Mouse (Mus musculus) stomach, embryonic 16.5 days (tissue): ENCODE measurements around the gene Med27. TPM values are rescaled to one million over a fixed set of nuclear protein-coding genes. Genes with fewer than 3 reads are reported as not detected.

Experiments
- ATAC-seq: fragments of 200-750 bp; cut with Nextera tagmentation; 2 replicates; pipeline ENCODE4 v1.8.0; 2017; ENCODE audit warnings: moderate number of reproducible peaks, moderate TSS enrichment; ENCODE audit not compliant: insufficient read depth, low FRiP score
- H3K27ac ChIP-seq: fragments of 300-500 bp; sonication (generic); 2 replicates; pipeline ENCODE4 v1.5.1; 2014; ENCODE audit warnings: low read length
- H3K27me3 ChIP-seq: fragments of 300-500 bp; sonication (generic); 2 replicates; pipeline ENCODE4 v1.6.1; 2014; ENCODE audit warnings: low read length, control low read depth, mixed read lengths; ENCODE audit not compliant: control insufficient read depth, insufficient read depth
- H3K36me3 ChIP-seq: fragments of 300-500 bp; sonication (generic); 2 replicates; pipeline ENCODE4 v1.6.1; 2014; ENCODE audit warnings: low read length; ENCODE audit not compliant: control insufficient read depth, insufficient read depth
- H3K4me1 ChIP-seq: fragments of 300-500 bp; sonication (generic); 2 replicates; pipeline ENCODE4 v1.6.1; 2014; ENCODE audit warnings: low read length, control low read depth, mixed read lengths; ENCODE audit not compliant: control insufficient read depth, insufficient read depth
- H3K4me2 ChIP-seq: fragments of 300-500 bp; sonication (generic); 2 replicates; pipeline ENCODE4 v1.6.1; 2014; ENCODE audit warnings: low read depth, low read length, mixed read lengths
- H3K4me3 ChIP-seq: fragments of 300-500 bp; sonication (generic); replicated peaks from 2 replicates; pipeline ENCODE4 v1.5.1; 2014; ENCODE audit warnings: mild to moderate bottlenecking, low read length
- H3K9ac ChIP-seq: fragments of 300-500 bp; sonication (generic); 2 replicates; pipeline ENCODE4 v1.6.1; 2014; ENCODE audit warnings: low read length
- H3K9me3 ChIP-seq: fragments of 300-500 bp; sonication (generic); replicated peaks from 2 replicates; pipeline ENCODE4 v1.6.1; 2016; ENCODE audit warnings: low read length, control low read depth; ENCODE audit not compliant: control insufficient read depth
- WGBS: fragments of 180-500 bp; shearing (Covaris S2); extraction: QIAGEN DNeasy Blood & Tissue Kit; methylation state at CpG from one replicate; pipeline ENCODE4 v1.1.7; 2014; 5-methylcytosine and 5-hydroxymethylcytosine counted together
- polyA plus RNA-seq: library from polyadenylated mRNA; unstranded; fragments of >200 nt; fragmentation: Nextera tagmentation; extraction: Ambion mirVana; gene quantifications from 2 replicates; pipeline ENCODE4 v1.2.1, GENCODE M21; 2015

Gene Med27
- polyA plus RNA-seq, 1 experiment from 2014 or later: 37.0 TPM

- Histone ChIP-seq H3K9ac (no peak overlapping the region), H3K4me1 (no peaks in the 10 kb centered on the region), H3K4me3 (no peak overlapping the region), H3K4me2 (no peak overlapping the region), H3K27ac (no peak overlapping the region), H3K9me3 (no peaks in the 10 kb centered on the region), H3K36me3 (no peaks in the 10 kb centered on the region), H3K27me3 (no peaks in the 10 kb centered on the region)
- 80% methylated on average over 9 of the region's 9 CpGs for WGBS
- ATAC-seq: no peak
These were observed 189.9 kb downstream of the Med27 start for GRCm38 (mm10) chr2:29536481-29536880.

- no peaks in the 10 kb centered on the region for H3K36me3 ChIP-seq
- H3K27ac ChIP-seq: no peak overlapping the region
- no peak overlapping the region for H3K4me2 ChIP-seq
- 72% methylated on average over 8 of the region's 8 CpGs for WGBS
- H3K4me1 ChIP-seq: no peaks in the 10 kb centered on the region
- H3K27me3 ChIP-seq: no peaks in the 10 kb centered on the region
- no peak for ATAC-seq
- H3K9me3 ChIP-seq: no peaks in the 10 kb centered on the region
- H3K4me3 ChIP-seq: no peak overlapping the region
- no peak overlapping the region for H3K9ac ChIP-seq
These were observed 190.7 kb downstream of the Med27 start for GRCm38 (mm10) chr2:29537334-29537733.

GRCm38 (mm10) chr2:29542039-29542438 is 195.4 kb downstream of the Med27 start:
- Histone ChIP-seq H3K27me3 (no peaks in the 10 kb centered on the region), H3K9ac (no peak overlapping the region), H3K4me3 (no peak overlapping the region), H3K4me1 (no peaks in the 10 kb centered on the region), H3K27ac (no peak overlapping the region), H3K4me2 (no peak overlapping the region), H3K9me3 (no peaks in the 10 kb centered on the region), H3K36me3 (no peaks in the 10 kb centered on the region)
- WGBS: 67% methylated on average over 13 of the region's 13 CpGs
- ATAC-seq: no peak

- no peaks in the 10 kb centered on the region for H3K27me3 ChIP-seq
- 17% methylated on average over 12 of the region's 12 CpGs for WGBS
- H3K27ac ChIP-seq: no peak overlapping the region
- no peaks in the 10 kb centered on the region for H3K9me3 ChIP-seq
- H3K9ac ChIP-seq: no peak overlapping the region
- ATAC-seq: no peak
- H3K4me3 ChIP-seq: no peak overlapping the region
- no peak overlapping the region for H3K4me2 ChIP-seq
- no peaks in the 10 kb centered on the region for H3K36me3 ChIP-seq
- no peaks in the 10 kb centered on the region for H3K4me1 ChIP-seq
These were observed 200.0 kb downstream of the Med27 start for GRCm38 (mm10) chr2:29546571-29546970.

GRCm38 (mm10) chr2:29551816-29552585 is 205.4 kb downstream of the Med27 start:
- Histone ChIP-seq H3K27ac (no peak overlapping the region), H3K9ac (no peak overlapping the region), H3K4me3 (no peak overlapping the region), H3K4me2 (no peak overlapping the region), H3K27me3 (no peaks in the 10 kb centered on the region), H3K36me3 (no peaks in the 10 kb centered on the region), H3K4me1 (no peaks in the 10 kb centered on the region), H3K9me3 (no peaks in the 10 kb centered on the region)
- 71% methylated on average over 7 of the region's 7 CpGs for WGBS
- no peak for ATAC-seq

- H3K9me3 ChIP-seq: no peaks in the 10 kb centered on the region
- no peaks in the 10 kb centered on the region for H3K4me1 ChIP-seq
- H3K27ac ChIP-seq: no peak overlapping the region
- no peak overlapping the region for H3K9ac ChIP-seq
- WGBS: 66% methylated on average over 4 of the region's 4 CpGs
- H3K4me3 ChIP-seq: no peak overlapping the region
- no peaks in the 10 kb centered on the region for H3K36me3 ChIP-seq
- no peaks in the 10 kb centered on the region for H3K27me3 ChIP-seq
- no peak overlapping the region for H3K4me2 ChIP-seq
- no peak for ATAC-seq
These were observed 207.5 kb downstream of the Med27 start for GRCm38 (mm10) chr2:29553945-29554634.

GRCm38 (mm10) chr2:29558561-29558960 is 211.9 kb downstream of the Med27 start:
- Histone ChIP-seq H3K4me2 (no peak overlapping the region), H3K9ac (no peak overlapping the region), H3K4me3 (no peak overlapping the region), H3K36me3 (no peaks in the 10 kb centered on the region), H3K27me3 (no peaks in the 10 kb centered on the region), H3K4me1 (no peaks in the 10 kb centered on the region), H3K9me3 (no peaks in the 10 kb centered on the region), H3K27ac (no peak overlapping the region)
- ATAC-seq: no peak
- WGBS: 86% methylated on average over 6 of the region's 6 CpGs

GRCm38 (mm10) chr2:29559955-29560354 is 213.3 kb downstream of the Med27 start:
- 82% methylated on average over 3 of the region's 3 CpGs for WGBS
- H3K36me3 ChIP-seq: no peaks in the 10 kb centered on the region

GRCm38 (mm10) chr2:29561468-29561867 is 214.8 kb downstream of the Med27 start:
- no peak overlapping the region for H3K4me3 ChIP-seq

More at GRCm38 (mm10) chr2:29559955-29560354, 213.3 kb downstream of the Med27 start:
- Histone ChIP-seq H3K9ac (no peak overlapping the region), H3K27ac (no peak overlapping the region), H3K4me3 (no peak overlapping the region), H3K27me3 (no peaks in the 10 kb centered on the region), H3K4me1 (no peaks in the 10 kb centered on the region), H3K9me3 (no peaks in the 10 kb centered on the region), H3K4me2 (no peak overlapping the region)
- ATAC-seq: no peak

More at GRCm38 (mm10) chr2:29561468-29561867, 214.8 kb downstream of the Med27 start:
- H3K27me3 ChIP-seq: no peaks in the 10 kb centered on the region
- no peaks in the 10 kb centered on the region for H3K4me1 ChIP-seq
- no peak overlapping the region for H3K4me2 ChIP-seq
- 74% methylated on average over 4 of the region's 4 CpGs for WGBS
- no peak for ATAC-seq
- no peak overlapping the region for H3K27ac ChIP-seq
- H3K9ac ChIP-seq: no peak overlapping the region
- no peaks in the 10 kb centered on the region for H3K9me3 ChIP-seq
- H3K36me3 ChIP-seq: no peaks in the 10 kb centered on the region
